Mouse (Mus musculus): ENCODE data around the gene Ten1. TPM values are rescaled to one million over a fixed set of nuclear protein-coding genes. Genes with fewer than 3 reads are reported as not detected.

Gene Ten1
- polyA plus RNA-seq, 1 experiment from 2014 or later: 81.5 TPM

- H3K9ac ChIP-seq (replicated peaks): no peak overlapping the region
- H3K4me3 ChIP-seq: no peak overlapping the region
- H3K9me3 ChIP-seq: no peaks in the 10 kb centered on the region
- peaks cover 68% of the 10 kb centered on the region for H3K36me3 ChIP-seq
- no peak overlapping the region for H3K4me2 ChIP-seq (replicated peaks)
- no peak overlapping the region for H3K27ac ChIP-seq (replicated peaks)
- no peak for ATAC-seq (replicated peaks)
- WGBS: 95% methylated on average over 22 of the region's 22 CpGs
- H3K27me3 ChIP-seq: no peaks in the 10 kb centered on the region
- no peaks in the 10 kb centered on the region for H3K4me1 ChIP-seq
These were observed 23.7 kb upstream of the Ten1 start for GRCm38 (mm10) chr11:116174775-116175448.

- Histone ChIP-seq H3K36me3 (peaks cover 78% of the 10 kb centered on the region), H3K9me3 (no peaks in the 10 kb centered on the region), H3K27ac (replicated peaks) (no peak overlapping the region), H3K9ac (replicated peaks) (no peak overlapping the region), H3K27me3 (no peaks in the 10 kb centered on the region), H3K4me2 (replicated peaks) (no peak overlapping the region), H3K4me1 (no peaks in the 10 kb centered on the region), H3K4me3 (no peak overlapping the region)
- ATAC-seq (replicated peaks): no peak
- whole genome bisulfite sequencing: 88% methylated on average over 7 of the region's 7 CpGs
These were observed 22.6 kb upstream of the Ten1 start for GRCm38 (mm10) chr11:116176010-116176409.

- H3K36me3 ChIP-seq: peaks cover 75% of the 10 kb centered on the region
- H3K4me3 ChIP-seq: no peak overlapping the region
- ATAC-seq (replicated peaks): no peak
- WGBS: 85% methylated on average over 20 of the region's 20 CpGs
- no peaks in the 10 kb centered on the region for H3K27me3 ChIP-seq
- no peak overlapping the region for H3K27ac ChIP-seq (replicated peaks)
- H3K9ac ChIP-seq (replicated peaks): no peak overlapping the region
- H3K4me1 ChIP-seq: no peaks in the 10 kb centered on the region
- H3K4me2 ChIP-seq (replicated peaks): no peak overlapping the region
- no peaks in the 10 kb centered on the region for H3K9me3 ChIP-seq
These were observed 20.1 kb upstream of the Ten1 start for GRCm38 (mm10) chr11:116178411-116179121.

- no peak overlapping the region for H3K9ac ChIP-seq (replicated peaks)
- H3K9me3 ChIP-seq: no peaks in the 10 kb centered on the region
- H3K27me3 ChIP-seq: no peaks in the 10 kb centered on the region
- peaks cover 30% of the 10 kb centered on the region for H3K36me3 ChIP-seq
- H3K4me3 ChIP-seq: no peak overlapping the region
- no peak overlapping the region for H3K4me2 ChIP-seq (replicated peaks)
- ATAC-seq (replicated peaks): no peak
- 0 out of 2 replicates have a peak overlapping the region, but pooled peaks have one; percentile 16 for H3K27ac ChIP-seq (replicated peaks)
- 84% methylated on average over 3 of the region's 3 CpGs for WGBS
- H3K4me1 ChIP-seq: peaks cover 15% of the 10 kb centered on the region
These were observed 12.8 kb upstream of the Ten1 start for GRCm38 (mm10) chr11:116185836-116186235.

- 0 out of 2 replicates have a peak overlapping the region, but pooled peaks have one; percentile 16 for H3K27ac ChIP-seq (replicated peaks)
- 82% methylated on average over 11 of the region's 11 CpGs for WGBS
These were observed 12.3 kb upstream of the Ten1 start for GRCm38 (mm10) chr11:116186360-116186759.

GRCm38 (mm10) chr11:116187226-116187930 is 11.3 kb upstream of the Ten1 start:
- Histone ChIP-seq H3K36me3 (peaks cover 27% of the 10 kb centered on the region), H3K9ac (replicated peaks) (no peak overlapping the region), H3K4me2 (replicated peaks) (no peak overlapping the region), H3K4me3 (no peak overlapping the region), H3K4me1 (peaks cover 15% of the 10 kb centered on the region), H3K27ac (replicated peaks) (no peak overlapping the region; the same call in 1 of the 2 replicates), H3K27me3 (no peaks in the 10 kb centered on the region), H3K9me3 (no peaks in the 10 kb centered on the region)
- WGBS: 45% methylated on average over 11 of the region's 11 CpGs
- ATAC-seq (replicated peaks): no peak

More at GRCm38 (mm10) chr11:116186360-116186759, 12.3 kb upstream of the Ten1 start:
- Histone ChIP-seq H3K9ac (replicated peaks) (no peak overlapping the region), H3K4me1 (peaks cover 15% of the 10 kb centered on the region), H3K27me3 (no peaks in the 10 kb centered on the region), H3K36me3 (peaks cover 34% of the 10 kb centered on the region), H3K9me3 (no peaks in the 10 kb centered on the region), H3K4me2 (replicated peaks) (no peak overlapping the region), H3K4me3 (no peak overlapping the region)
- ATAC-seq (replicated peaks): no peak

- WGBS: 96% methylated on average over 8 of the region's 8 CpGs
- no peak overlapping the region for H3K4me2 ChIP-seq (replicated peaks)
- ATAC-seq (replicated peaks): no peak
- H3K4me3 ChIP-seq: no peak overlapping the region
- H3K36me3 ChIP-seq: peaks cover 7% of the 10 kb centered on the region
- H3K9me3 ChIP-seq: no peaks in the 10 kb centered on the region
- H3K27me3 ChIP-seq: no peaks in the 10 kb centered on the region
- H3K9ac ChIP-seq (replicated peaks): no peak overlapping the region
- peaks cover 38% of the 10 kb centered on the region for H3K4me1 ChIP-seq
- no peak overlapping the region for H3K27ac ChIP-seq (replicated peaks)
These were observed 4.0 kb upstream of the Ten1 start for GRCm38 (mm10) chr11:116194619-116195018.

- peaks cover 40% of the 10 kb centered on the region for H3K4me1 ChIP-seq
- no peak for ATAC-seq (replicated peaks)
These were observed 3.4 kb upstream of the Ten1 start for GRCm38 (mm10) chr11:116195252-116195651.

GRCm38 (mm10) chr11:116196336-116196735 is 2.3 kb upstream of the Ten1 start:
- 89% methylated on average over 3 of the region's 3 CpGs for WGBS

More at GRCm38 (mm10) chr11:116195252-116195651, 3.4 kb upstream of the Ten1 start:
- Histone ChIP-seq H3K9me3 (no peaks in the 10 kb centered on the region), H3K4me2 (replicated peaks) (no peak overlapping the region), H3K4me3 (no peak overlapping the region), H3K36me3 (peaks cover 7% of the 10 kb centered on the region), H3K9ac (replicated peaks) (no peak overlapping the region), H3K27me3 (no peaks in the 10 kb centered on the region), H3K27ac (replicated peaks) (no peak overlapping the region)
- WGBS: 85% methylated on average over 5 of the region's 5 CpGs

GRCm38 (mm10) chr11:116196866-116197583 is 1.6 kb upstream of the Ten1 start:
- H3K36me3 ChIP-seq: no peaks in the 10 kb centered on the region
- 95% methylated on average over 18 of the region's 18 CpGs for WGBS
- no peak overlapping the region for H3K27ac ChIP-seq (replicated peaks)
- no peak for ATAC-seq (replicated peaks)
- H3K27me3 ChIP-seq: no peaks in the 10 kb centered on the region
- peak overlapping the region; percentile 84; the same call in 1 of the 2 replicates for H3K4me3 ChIP-seq
- H3K4me2 ChIP-seq (replicated peaks): peak overlapping the region; percentile 64
- no peak overlapping the region for H3K9ac ChIP-seq (replicated peaks)
- no peaks in the 10 kb centered on the region for H3K9me3 ChIP-seq
- peaks cover 40% of the 10 kb centered on the region for H3K4me1 ChIP-seq

More at GRCm38 (mm10) chr11:116196336-116196735, 2.3 kb upstream of the Ten1 start:
- no peak overlapping the region for H3K4me3 ChIP-seq
- no peak for ATAC-seq (replicated peaks)
- H3K36me3 ChIP-seq: peaks cover 2% of the 10 kb centered on the region; the same call in 1 of the 2 replicates
- H3K9ac ChIP-seq (replicated peaks): no peak overlapping the region
- H3K4me2 ChIP-seq (replicated peaks): no peak overlapping the region
- H3K27me3 ChIP-seq: no peaks in the 10 kb centered on the region
- no peak overlapping the region for H3K27ac ChIP-seq (replicated peaks)
- H3K4me1 ChIP-seq: peaks cover 40% of the 10 kb centered on the region
- H3K9me3 ChIP-seq: no peaks in the 10 kb centered on the region

GRCm38 (mm10) chr11:116197584-116197906 is 1.1 kb upstream of the Ten1 start:
- H3K4me1 ChIP-seq: peaks cover 40% of the 10 kb centered on the region
- no peaks in the 10 kb centered on the region for H3K36me3 ChIP-seq
- H3K27me3 ChIP-seq: no peaks in the 10 kb centered on the region
- H3K4me3 ChIP-seq: peak overlapping the region; percentile 84; the same call in 1 of the 2 replicates
- H3K9me3 ChIP-seq: no peaks in the 10 kb centered on the region
- no peak overlapping the region for H3K9ac ChIP-seq (replicated peaks)
- no peak overlapping the region for H3K27ac ChIP-seq (replicated peaks)
- no peak for ATAC-seq (replicated peaks)
- H3K4me2 ChIP-seq (replicated peaks): peak overlapping the region; percentile 64
- 86% methylated on average over 6 of the region's 6 CpGs for WGBS

Data from forebrain, embryonic 15.5 days (tissue).